Mouse (Mus musculus) heart, postnatal 10 days (tissue): ENCODE data around the gene Cdc34b. TPM values are rescaled to one million over a fixed set of nuclear protein-coding genes. Genes with fewer than 3 reads are reported as not detected.

Experiments used
- DNase-seq, 2 experiments: peaks; one replicate each; pipeline ENCODE4 v3.0.0; 2021
- intact Hi-C: fragments of 180-260 bp; cut with DNase I; formaldehyde crosslinking; loops from one replicate; pipeline ENCODE4 v1.15.1; 2025
- total RNA-seq, 2 experiments: library from RNA; stranded (reverse); gene quantifications; 2 replicates each; pipeline ENCODE4 v1.2.3; 2021

Gene Cdc34b
- total RNA-seq, 2 experiments from 2014 or later: 1.1 to 1.4 TPM

DNA sequence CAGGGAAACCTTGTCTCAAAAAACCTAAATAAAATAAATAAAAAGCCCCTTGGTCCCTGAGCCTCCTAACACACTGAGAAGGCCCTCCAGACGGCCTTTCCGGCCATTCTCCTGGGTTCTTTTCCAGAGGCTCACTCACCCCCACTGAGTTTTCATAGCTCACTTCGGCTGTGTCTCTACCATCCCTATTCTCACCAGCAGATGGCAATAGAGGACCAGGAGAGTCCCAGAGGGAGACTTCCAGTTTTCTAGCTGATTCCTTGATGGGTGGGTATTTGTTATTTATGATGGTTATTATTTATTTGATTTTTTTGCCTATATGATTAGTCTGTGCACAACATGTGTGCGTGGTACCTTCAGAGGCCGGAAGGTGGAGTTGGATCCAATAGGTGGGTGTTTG lies 11.3 kb upstream of the Cdc34b start:
- intact Hi-C loops: loop anchor here (1.0 kb wide), 1 partner anchor 206 kb away; the partner anchor contains the start of gene Col1a1
- DNase-seq: peak; percentile 78 to 88

GRCm38 (mm10) chr11:94731229-94731628 lies 10.4 kb upstream of the Cdc34b start:
- DNase-seq: no peak
- intact Hi-C loops: no loop called here

DNA sequence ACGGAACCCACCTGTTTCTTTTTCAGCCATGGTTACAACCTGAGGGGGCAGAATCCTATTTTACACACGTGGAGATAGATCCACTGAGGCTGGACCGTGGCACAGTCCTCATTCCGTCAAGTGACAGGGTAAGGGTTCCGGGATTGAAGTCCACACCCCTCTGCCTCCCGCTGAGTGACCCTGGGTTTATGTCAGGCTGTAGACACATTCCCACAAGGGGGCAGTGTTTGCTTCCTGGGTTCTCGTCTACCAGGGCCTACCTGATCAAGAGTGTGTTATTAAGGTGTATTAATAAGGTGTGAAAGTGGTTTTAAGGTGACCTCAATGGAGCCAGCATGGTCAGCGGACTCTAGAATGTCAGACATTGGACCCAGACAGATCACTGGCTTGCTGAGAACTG lies 8.8 kb upstream of the Cdc34b start:
- intact Hi-C loops: no loop called here
- peak; percentile 20 to 36 for DNase-seq

DNA sequence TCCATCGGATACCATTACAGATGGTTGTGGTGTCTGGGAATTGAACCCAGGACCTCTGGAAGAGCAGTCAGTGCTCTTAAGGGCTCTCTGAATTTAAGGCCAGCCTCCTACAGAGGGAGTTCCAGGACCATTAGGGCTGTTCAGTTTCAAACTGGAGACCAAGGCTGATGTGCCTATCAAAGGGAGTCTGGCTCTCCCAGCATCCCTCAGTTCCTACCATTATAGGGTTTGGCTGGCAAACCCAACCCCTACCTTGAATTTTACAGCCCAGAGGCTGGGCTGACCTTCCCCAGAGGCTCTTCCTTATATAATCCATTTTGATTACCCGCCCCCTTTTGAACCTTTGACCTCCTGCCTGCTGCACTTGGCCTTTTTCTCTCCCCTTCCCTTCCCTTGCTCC lies 5.8 kb upstream of the Cdc34b start:
- no peak for DNase-seq
- intact Hi-C loops: no loop called here

DNA sequence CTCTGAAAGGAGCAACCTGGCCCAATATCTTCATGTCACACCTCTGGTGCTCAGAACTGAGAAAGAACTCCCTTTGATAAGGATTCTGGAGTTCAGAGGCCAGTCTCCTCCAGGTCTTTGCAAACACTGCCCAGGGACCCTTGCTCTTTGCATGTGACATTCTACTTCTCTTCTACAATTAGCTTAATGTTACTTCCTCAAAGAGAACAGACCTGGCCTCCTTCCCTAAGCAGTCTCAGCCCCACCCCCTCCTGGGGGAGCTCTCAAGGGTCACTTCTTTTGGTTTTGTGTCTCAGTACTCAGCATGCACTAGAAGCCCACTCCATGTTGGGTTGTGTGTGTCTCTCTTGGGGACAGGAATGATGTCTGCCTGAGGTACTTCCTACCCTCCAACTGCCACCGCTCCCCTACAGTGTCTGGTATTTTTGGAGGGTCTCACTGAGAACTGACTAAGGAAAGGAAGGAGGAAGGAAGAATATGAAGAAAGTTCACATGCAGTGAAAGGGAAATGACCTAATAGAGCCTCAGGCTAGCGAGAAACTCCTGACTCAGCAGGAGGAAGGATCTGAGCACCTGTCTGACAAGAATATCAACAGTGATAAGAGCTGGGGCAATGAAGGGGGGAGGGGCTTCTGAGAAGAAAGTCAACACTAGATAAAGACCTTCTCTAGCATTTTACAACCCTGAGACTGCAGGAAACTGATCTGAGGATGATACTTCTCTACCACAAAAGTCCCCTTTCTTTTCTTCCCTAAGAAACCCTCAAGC lies 11.5 kb downstream of the Cdc34b start:
- intact Hi-C loops: no loop called here
- DNase-seq: no peak

- intact Hi-C loops: no loop called here
- no peak for DNase-seq
Measured at GRCm38 (mm10) chr11:94759916-94760315, 18.3 kb downstream of the Cdc34b start.

- DNase-seq: no peak
- intact Hi-C loops: no loop called here
Measured at GRCm38 (mm10) chr11:94760364-94760763, 18.8 kb downstream of the Cdc34b start.

DNA sequence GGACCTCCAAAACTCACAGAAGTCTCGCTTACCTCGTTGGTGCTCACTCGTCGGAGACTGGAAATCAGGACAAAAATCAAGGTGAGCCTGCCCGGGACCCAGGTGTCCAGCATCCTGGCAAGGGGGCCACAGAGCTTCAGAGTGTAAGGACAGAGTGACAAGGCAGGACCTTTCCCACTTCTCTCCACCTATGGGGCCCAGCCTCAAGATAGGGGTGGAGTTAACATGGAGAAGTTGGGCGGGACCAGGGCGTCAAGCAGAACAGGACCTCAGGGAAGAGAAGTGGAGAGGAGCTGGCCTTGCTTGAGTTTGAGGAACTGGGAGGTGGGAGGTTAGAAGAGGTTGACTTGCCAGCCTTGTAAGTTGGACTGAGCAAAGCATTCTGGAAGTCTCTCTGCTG lies 19.2 kb downstream of the Cdc34b start:
- intact Hi-C loops: no loop called here
- no peak for DNase-seq

GRCm38 (mm10) chr11:94762281-94762680 lies 20.7 kb downstream of the Cdc34b start:
- intact Hi-C loops: no loop called here
- DNase-seq: no peak

- DNase-seq: no peak
- intact Hi-C loops: no loop called here
Measured at GRCm38 (mm10) chr11:94762775-94763174, 21.2 kb downstream of the Cdc34b start.

GRCm38 (mm10) chr11:94767241-94767640 lies 25.7 kb downstream of the Cdc34b start:
- intact Hi-C loops: no loop called here
- DNase-seq: no peak

- intact Hi-C loops: no loop called here
- no peak for DNase-seq
Measured at GRCm38 (mm10) chr11:94772363-94773055, 30.9 kb downstream of the Cdc34b start.

GRCm38 (mm10) chr11:94773851-94774250 lies 32.3 kb downstream of the Cdc34b start:
- intact Hi-C loops: no loop called here

DNA sequence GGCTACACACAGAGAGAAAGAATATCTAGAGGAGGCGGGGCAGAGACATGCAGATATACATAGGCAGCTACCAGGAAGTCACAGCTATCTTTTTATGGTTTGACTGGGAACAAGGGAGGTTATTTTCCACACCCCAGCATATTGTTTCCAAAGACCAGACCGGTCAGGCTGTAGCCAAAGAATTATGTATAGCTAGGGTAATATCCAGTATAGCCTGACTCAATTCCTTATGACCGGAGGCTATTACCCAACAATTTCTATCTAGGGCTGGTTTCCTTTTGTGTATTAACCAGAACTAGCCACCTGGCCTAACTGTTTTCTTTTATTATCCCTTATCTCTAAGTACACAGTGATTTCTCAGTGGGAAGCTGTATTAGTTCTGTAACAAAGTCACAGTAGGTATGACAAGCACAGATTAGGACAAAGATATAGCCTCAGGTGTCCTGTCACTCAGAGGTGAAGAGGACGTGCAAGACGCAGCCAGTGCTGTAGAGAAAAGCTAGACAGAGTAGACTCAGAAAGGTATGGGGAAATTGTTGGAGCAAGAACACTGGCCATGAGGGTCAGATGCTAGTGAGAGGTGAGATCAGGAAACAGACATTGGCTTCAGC lies 33.4 kb downstream of the Cdc34b start:
- intact Hi-C loops: no loop called here

More at GRCm38 (mm10) chr11:94773851-94774250, 32.3 kb downstream of the Cdc34b start:
- DNase-seq: peak in 1 of 2 experiments; percentile 10

DNA sequence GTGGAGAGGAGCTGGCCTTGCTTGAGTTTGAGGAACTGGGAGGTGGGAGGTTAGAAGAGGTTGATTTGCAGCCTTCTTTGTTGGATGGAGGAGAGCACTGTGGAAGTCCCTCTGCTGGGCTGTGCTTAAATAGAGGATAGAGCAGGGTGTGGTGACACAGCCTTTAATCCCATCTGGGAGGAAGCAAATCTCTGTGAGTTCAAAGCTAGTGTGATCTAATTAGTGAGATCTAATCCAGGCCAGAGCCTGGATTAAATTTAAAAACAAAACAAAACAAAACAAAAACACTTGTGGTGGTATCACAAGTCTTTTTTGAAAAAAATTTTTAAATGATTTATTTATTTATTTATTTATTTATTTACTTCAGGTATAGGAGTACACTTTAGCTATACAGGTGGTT lies 41.0 kb downstream of the Cdc34b start, which contains the start of gene Tmem92:
TSS of gene Tmem92 (minus strand) at position 101 of the 400 bp plus-strand sequence.
- no peak for DNase-seq

More for the DNA sequence above, 33.4 kb downstream of the Cdc34b start:
- no peak for DNase-seq

GRCm38 (mm10) chr11:94785247-94785646 lies 43.7 kb downstream of the Cdc34b start:
- intact Hi-C loops: loop anchor here (2.0 to 5.0 kb wide), 3 partner anchors 34 to 152 kb away; partner anchors contain the start of gene Col1a1
- DNase-seq: peak; percentile 62 to 80

More for the DNA sequence above, 41.0 kb downstream of the Cdc34b start, which contains the start of gene Tmem92:
- intact Hi-C loops: no loop called here

DNA sequence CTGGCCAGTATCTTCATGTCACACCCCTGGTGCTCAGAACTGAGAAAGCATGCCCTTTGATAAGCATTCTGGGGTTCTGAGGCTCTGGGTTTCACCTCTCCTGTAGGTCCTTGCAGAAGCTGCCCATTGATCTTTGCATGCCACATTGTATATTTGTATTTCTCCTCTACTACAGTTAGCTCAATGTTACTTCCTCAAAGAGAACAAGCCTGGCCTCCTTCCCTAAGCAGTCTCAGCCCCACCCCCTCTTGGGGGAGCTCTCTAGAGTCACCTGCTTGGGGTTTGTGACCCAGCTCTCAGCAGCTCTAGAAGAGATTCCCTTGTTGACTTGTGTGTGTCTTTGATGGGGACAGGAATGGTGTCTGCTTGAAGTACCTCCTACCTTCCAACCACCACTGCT lies 50.1 kb downstream of the Cdc34b start:
- intact Hi-C loops: no loop called here
- DNase-seq: no peak
